8 mouse cellular contexts compared by ENCODE assay signal in genomic region chr12:72664735-72665337, GRCm38 (mm10). TPM values are rescaled to one million over a fixed set of nuclear protein-coding genes. Genes with fewer than 3 reads are reported as not detected.
DNase-seq lines count a peak whose midpoint lies in the region; ATAC-seq lines count a peak whose summit lies in the region.

TSS of gene Dhrs7 (minus strand) at chr12:72664909.

- DNase-seq in adipocyte (ENCODE audit: low spot score): peak; percentile 94
- DNase-seq in embryo, embryonic 10 days (ENCODE audit: low spot score): peak; percentile 83
- peak; percentile 90 for DNase-seq in gastrocnemius, postnatal 10 days
- DNase-seq in induced T-regulatory cell, adult 2 months (ENCODE audit: low read depth): peak; percentile 88
- peak; percentile 63 to 83 for DNase-seq in left cerebral cortex, adult 8-10 months (ENCODE audit: low spot score in 2 of 2)
- peak; percentile 74 to 75 for DNase-seq in right cerebral cortex, adult 2 months (ENCODE audit: low spot score in 2 of 2)
- peak; percentile 47 for DNase-seq in urinary bladder, postnatal 10 days (ENCODE audit: low spot score)

- peak; percentile 81 for ATAC-seq in megakaryocyte, adult 5-6 weeks (ENCODE audit: poor library complexity, severe bottlenecking)

RNA-seq across cellular contexts. Expression of gene Dhrs7, which starts in this region (rescaled TPM):
- 10 to 100 TPM; 29.9 to 35.9 TPM for total RNA-seq in gastrocnemius, postnatal 10 days (2021)
- 10 to 100 TPM; 51.7 to 53.6 (median 53.1) TPM for total RNA-seq in left cerebral cortex, adult 8-10 months (2022)
- 97.7 and 99.7 TPM in 2 replicates for total RNA-seq in megakaryocyte, adult 5-6 weeks (2015)
- 167 and 179 TPM in 2 replicates for total RNA-seq in megakaryocyte, adult 5-6 weeks (2017)

Comparison
In these comparisons a context has a peak if more than half of its experiments do, and no peak if none do; other contexts are left out.
1. Peak in every context shown above with its lines: DNase-seq and ATAC-seq.